Mouse (Mus musculus) lung, embryonic 14.5 days (tissue): ENCODE results near the gene Fhit. TPM values are rescaled to one million over a fixed set of nuclear protein-coding genes. Genes with fewer than 3 reads are reported as not detected.

Source experiments
- ATAC-seq: fragments of 200-750 bp; cut with Nextera tagmentation; 2 replicates; pipeline ENCODE4 v1.8.0; 2017; ENCODE audit warnings: mild to moderate bottlenecking, moderate TSS enrichment, moderate library complexity; ENCODE audit not compliant: insufficient read depth
- DNase-seq: peaks from one replicate; pipeline ENCODE4 v3.0.0-alpha.2; 2015
- H3K27ac ChIP-seq: fragments of 300-500 bp; sonication (generic); 2 replicates; pipeline ENCODE4 v1.5.1; 2014; ENCODE audit warnings: low read depth, mild to moderate bottlenecking, moderate library complexity
- H3K27me3 ChIP-seq: fragments of 300-500 bp; sonication (generic); 2 replicates; pipeline ENCODE4 v1.6.1; 2014; ENCODE audit warnings: low read length, control low read depth; ENCODE audit not compliant: insufficient read depth
- H3K36me3 ChIP-seq: fragments of 300-500 bp; sonication (generic); 2 replicates; pipeline ENCODE4 v1.6.1; 2014; ENCODE audit warnings: control low read depth; ENCODE audit not compliant: insufficient read depth
- H3K4me1 ChIP-seq: fragments of 300-500 bp; sonication (generic); 2 replicates; pipeline ENCODE4 v1.6.1; 2014; ENCODE audit warnings: antibody characterized with exemption, control low read depth; ENCODE audit not compliant: insufficient read depth
- H3K4me2 ChIP-seq: fragments of 300-500 bp; sonication (generic); 2 replicates; pipeline ENCODE4 v1.6.1; 2014; ENCODE audit warnings: mild to moderate bottlenecking
- H3K4me3 ChIP-seq: fragments of 300-500 bp; sonication (generic); 2 replicates; pipeline ENCODE4 v1.5.1; 2014; ENCODE audit warnings: low read depth, low read length
- H3K9ac ChIP-seq: fragments of 300-500 bp; sonication (generic); 2 replicates; pipeline ENCODE4 v1.6.1; 2014
- H3K9me3 ChIP-seq: fragments of 300-500 bp; sonication (generic); 2 replicates; pipeline ENCODE4 v1.6.1; 2016; ENCODE audit warnings: low read depth, low read length, control low read depth
- CTCF ChIP-seq: IDR thresholded peaks from 2 replicates; pipeline ENCODE4 v1.5.1; 2016; ENCODE audit warnings: antibody characterized with exemption, low read depth
- WGBS: fragments of 180-500 bp; shearing (Covaris S2); extraction: QIAGEN DNeasy Blood & Tissue Kit; methylation state at CpG from one replicate; pipeline ENCODE4 v1.1.7; 2014; 5-methylcytosine and 5-hydroxymethylcytosine counted together
- polyA plus RNA-seq: library from polyadenylated mRNA; unstranded; fragments of >200 nt; fragmentation: Nextera tagmentation; extraction: Ambion mirVana; gene quantifications from 2 replicates; pipeline ENCODE4 v1.2.1, GENCODE M21; 2014

The Fhit gene
- polyA plus RNA-seq, 1 experiment from 2014 or later: 5.3 TPM

DNA sequence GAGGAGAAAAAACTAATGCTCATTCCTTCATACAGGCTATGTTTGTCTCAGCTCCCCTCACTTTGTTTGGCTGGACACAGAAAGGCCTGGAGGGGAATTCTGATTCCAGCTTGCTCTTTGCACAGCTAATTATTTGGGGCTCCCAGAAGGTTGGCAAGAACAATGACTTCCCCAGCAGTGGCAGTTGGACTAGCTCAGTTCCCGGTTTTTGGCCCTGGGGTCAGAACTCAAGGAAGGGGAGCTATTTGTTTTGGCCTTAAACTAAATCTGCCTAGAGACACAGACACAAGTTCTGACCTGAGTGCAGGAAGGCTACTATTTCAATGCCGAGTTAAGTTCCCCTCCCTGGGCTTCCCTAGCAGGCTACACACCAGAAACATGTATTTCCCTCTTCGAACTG is 506.0 kb downstream of the Fhit start:
- H3K9me3 ChIP-seq: no peaks in the 10 kb centered on the region
- H3K36me3 ChIP-seq: no peaks in the 10 kb centered on the region
- no peak for TF ChIP-seq CTCF
- H3K27ac ChIP-seq: no peak overlapping the region
- H3K9ac ChIP-seq: no peak overlapping the region
- no peaks in the 10 kb centered on the region for H3K4me1 ChIP-seq
- WGBS: 38% methylated on average over 3 of the region's 3 CpGs
- H3K4me3 ChIP-seq: no peak overlapping the region
- no peak for ATAC-seq
- no peak for DNase-seq
- H3K27me3 ChIP-seq: no peaks in the 10 kb centered on the region
- H3K4me2 ChIP-seq: no peak overlapping the region

DNA sequence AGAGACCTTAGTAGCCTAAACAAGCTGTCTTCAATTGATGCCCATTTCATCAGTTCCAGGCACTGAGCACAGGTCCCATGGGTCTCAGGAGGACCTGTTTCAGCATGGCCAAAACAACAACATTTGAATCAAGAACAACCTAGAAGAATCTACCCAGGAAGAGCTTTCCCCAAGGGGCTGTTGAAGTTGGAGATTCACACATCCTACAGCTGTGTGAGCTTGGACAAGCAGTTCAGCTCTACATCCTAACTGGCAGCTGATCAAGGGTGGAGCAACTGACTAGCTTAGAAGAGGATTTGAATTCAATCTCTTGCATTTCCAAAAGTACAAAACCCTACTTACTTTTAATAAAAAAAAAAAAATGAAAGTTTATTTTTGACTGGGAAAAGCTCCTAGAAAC is 514.0 kb downstream of the Fhit start:
- Histone ChIP-seq H3K36me3 (no peaks in the 10 kb centered on the region), H3K4me3 (no peak overlapping the region), H3K4me1 (no peaks in the 10 kb centered on the region), H3K9ac (no peak overlapping the region), H3K27me3 (no peaks in the 10 kb centered on the region), H3K27ac (no peak overlapping the region), H3K9me3 (no peaks in the 10 kb centered on the region), H3K4me2 (no peak overlapping the region)
- no peak for DNase-seq
- ATAC-seq: no peak
- TF ChIP-seq CTCF: no peak

DNA sequence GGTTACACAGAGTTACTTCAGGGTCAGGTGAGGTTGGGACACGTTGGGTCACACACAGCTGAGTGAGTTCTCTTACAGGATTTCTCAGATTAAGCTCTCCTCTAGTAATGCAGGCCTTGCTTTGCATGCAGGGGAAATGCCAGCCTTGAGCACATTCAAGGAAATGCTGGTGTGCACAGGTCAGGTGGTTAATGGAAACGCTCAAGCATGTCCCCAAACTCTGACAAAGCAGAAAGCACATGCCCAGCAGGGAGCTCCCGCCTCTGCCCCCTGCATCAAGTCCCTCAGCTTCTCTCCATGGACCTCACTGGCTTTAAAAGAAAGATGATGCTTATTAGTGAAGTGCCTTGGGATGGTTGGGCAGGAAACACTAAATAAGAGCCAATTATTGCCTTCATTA is 530.1 kb downstream of the Fhit start:
- DNase-seq: no peak
- Histone ChIP-seq H3K27ac (no peak overlapping the region), H3K27me3 (no peaks in the 10 kb centered on the region), H3K9ac (no peak overlapping the region), H3K9me3 (no peaks in the 10 kb centered on the region), H3K4me1 (no peaks in the 10 kb centered on the region), H3K4me3 (no peak overlapping the region), H3K4me2 (no peak overlapping the region), H3K36me3 (no peaks in the 10 kb centered on the region)
- WGBS: 74% methylated on average over 3 of the region's 3 CpGs
- ATAC-seq: no peak
- no peak for TF ChIP-seq CTCF

DNA sequence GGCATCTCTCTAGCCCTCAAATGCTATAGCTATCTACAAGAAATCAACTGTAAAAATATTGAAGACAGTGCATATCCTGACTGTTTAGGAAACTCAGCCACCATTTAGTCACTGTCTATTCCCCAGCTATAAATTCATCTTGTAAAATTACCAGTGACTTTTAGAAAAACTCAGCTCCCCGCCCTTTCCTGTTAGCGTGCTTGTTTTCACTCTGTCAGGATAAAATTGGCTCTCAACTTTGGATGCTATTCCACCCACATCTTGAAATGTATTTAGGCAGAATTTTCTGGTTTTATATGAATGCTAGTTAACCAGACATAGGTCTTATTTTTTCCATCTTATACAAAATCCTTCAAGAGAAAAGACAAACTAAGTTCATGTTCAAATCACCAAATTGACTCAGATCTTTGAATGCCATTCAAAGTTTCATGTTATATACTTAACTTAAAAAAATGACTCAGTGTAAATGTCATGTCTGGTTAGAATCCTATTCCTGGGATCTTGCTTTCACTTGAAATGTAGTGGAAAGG is 530.9 kb downstream of the Fhit start:
- Histone ChIP-seq H3K36me3 (no peaks in the 10 kb centered on the region), H3K4me2 (no peak overlapping the region), H3K9ac (no peak overlapping the region), H3K4me3 (no peak overlapping the region), H3K27ac (no peak overlapping the region), H3K9me3 (no peaks in the 10 kb centered on the region), H3K27me3 (no peaks in the 10 kb centered on the region), H3K4me1 (no peaks in the 10 kb centered on the region)
- DNase-seq (no peak), ATAC-seq (no peak)
- TF ChIP-seq CTCF: no peak
- WGBS: 91% methylated on average over 2 of the region's 2 CpGs

DNA sequence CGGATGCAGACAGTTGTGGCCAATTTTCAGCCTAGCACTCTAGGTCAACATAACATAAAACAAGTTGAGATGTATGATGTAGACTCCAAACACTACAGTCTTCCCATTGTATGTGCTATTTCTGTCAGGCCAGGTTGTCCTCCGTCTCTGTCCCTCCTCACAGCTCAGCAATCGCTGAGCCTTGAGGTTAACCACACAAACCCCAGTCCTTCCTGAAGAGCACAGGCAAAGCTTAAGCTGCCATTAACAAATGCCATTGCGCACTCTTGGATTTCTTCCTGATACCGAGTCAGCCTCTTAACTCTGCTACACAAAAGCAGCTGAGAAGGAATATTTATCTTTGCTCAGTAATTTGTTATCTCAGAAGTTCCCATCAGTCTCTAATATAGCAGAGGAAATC is 568.4 kb downstream of the Fhit start:
- Histone ChIP-seq H3K4me2 (no peak overlapping the region), H3K4me3 (no peak overlapping the region), H3K4me1 (no peaks in the 10 kb centered on the region), H3K9me3 (no peaks in the 10 kb centered on the region), H3K36me3 (no peaks in the 10 kb centered on the region), H3K9ac (no peak overlapping the region), H3K27ac (no peak overlapping the region), H3K27me3 (no peaks in the 10 kb centered on the region)
- ATAC-seq (no peak), DNase-seq (no peak)
- no peak for TF ChIP-seq CTCF
- WGBS: 45% methylated on average over 5 of the region's 5 CpGs

DNA sequence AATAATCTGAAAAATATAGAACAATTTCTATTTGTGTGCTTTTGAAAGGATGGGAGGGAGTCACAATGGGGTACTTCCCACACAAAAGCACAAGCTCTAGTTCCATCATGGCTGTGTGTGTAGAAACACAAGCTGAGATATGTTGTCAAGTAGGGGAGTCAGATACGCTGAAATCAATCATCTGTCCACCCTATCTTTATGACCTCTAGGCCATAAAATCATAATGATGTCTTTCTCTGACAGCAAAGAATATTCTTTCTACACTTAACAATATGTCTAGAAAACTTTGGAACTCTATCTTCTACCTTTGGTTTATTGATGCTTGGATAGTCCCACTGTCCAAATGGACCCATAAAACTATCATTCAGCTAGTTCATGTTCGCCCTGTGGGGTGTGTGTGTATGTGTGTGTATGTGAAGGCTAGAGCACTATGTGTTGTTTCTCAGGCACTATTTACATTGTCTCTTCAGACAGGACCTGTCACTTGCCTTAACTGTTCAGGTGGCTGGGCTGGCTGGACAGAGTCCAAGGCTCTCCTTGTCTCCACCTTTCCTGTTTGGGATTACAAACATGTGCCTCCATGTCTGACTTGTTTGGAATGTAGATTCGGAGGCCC is 592.8 kb downstream of the Fhit start:
- 84% methylated on average over 3 of the region's 3 CpGs for WGBS
- Histone ChIP-seq H3K9ac (no peak overlapping the region), H3K4me3 (no peak overlapping the region), H3K4me1 (no peaks in the 10 kb centered on the region), H3K27me3 (no peaks in the 10 kb centered on the region), H3K36me3 (no peaks in the 10 kb centered on the region), H3K27ac (no peak overlapping the region), H3K9me3 (no peaks in the 10 kb centered on the region), H3K4me2 (no peak overlapping the region)
- TF ChIP-seq CTCF: no peak
- no peak for ATAC-seq
- no peak for DNase-seq

DNA sequence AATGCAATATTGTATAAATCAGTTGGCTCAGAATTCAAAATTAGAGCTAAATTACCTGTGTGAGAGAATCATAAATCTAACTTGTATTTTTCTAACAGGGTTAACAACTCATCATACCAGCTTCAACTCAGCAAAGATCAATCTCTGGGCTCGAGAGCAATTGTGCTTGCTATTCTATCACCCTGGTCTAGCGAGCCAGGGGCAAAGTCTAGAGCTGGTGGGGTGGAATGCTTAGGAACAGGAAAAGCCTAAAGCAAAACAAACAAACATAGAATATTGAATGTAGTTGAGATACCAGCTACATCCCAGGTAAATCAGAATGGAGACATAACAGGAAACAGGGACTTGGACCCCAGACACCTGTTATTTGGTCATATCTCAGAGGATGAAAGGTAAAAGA is 594.1 kb downstream of the Fhit start:
- H3K36me3 ChIP-seq: no peaks in the 10 kb centered on the region

More for the DNA sequence above, 594.1 kb downstream of the Fhit start:
- no peaks in the 10 kb centered on the region for H3K4me1 ChIP-seq
- H3K4me2 ChIP-seq: no peak overlapping the region
- H3K27me3 ChIP-seq: no peaks in the 10 kb centered on the region
- no peak overlapping the region for H3K9ac ChIP-seq
- H3K9me3 ChIP-seq: no peaks in the 10 kb centered on the region
- H3K27ac ChIP-seq: no peak overlapping the region
- no peak overlapping the region for H3K4me3 ChIP-seq
- DNase-seq (no peak), ATAC-seq (no peak)
- 81% methylated on average over 2 of the region's 2 CpGs for WGBS
- no peak for TF ChIP-seq CTCF
